ENCODE assay signal across 22 mouse cellular contexts in genomic region chr3:141629431-141629830, GRCm38 (mm10).
DNase-seq lines count a peak whose midpoint lies in the region; ATAC-seq lines count a peak whose summit lies in the region.
"Had no signal": no experiment of that assay in that cellular context is flagged by ENCODE, and none has a peak within 500 bp of the region (broad histone marks: within the 10 kb centered on the region; RNA-seq: fewer than 3 reads in every experiment).

No protein-coding gene starts in this region.

- H3K4me2 ChIP-seq in forebrain, embryonic 14.5 days (ENCODE audit: low read length), result no peak overlapping the region
- H3K4me2 ChIP-seq in forebrain, embryonic 13.5 days, result no peak overlapping the region
- H3K4me2 ChIP-seq in hindbrain, embryonic 12.5 days (replicated peaks), result no peak overlapping the region
- H3K4me2 ChIP-seq: embryonic facial prominence, embryonic 12.5 days; forebrain, embryonic 15.5 days had no signal

- ATAC-seq in forebrain, embryonic 14.5 days, result no peak
- ATAC-seq in forebrain, embryonic 13.5 days, result no peak
- ATAC-seq in hindbrain, embryonic 12.5 days (ENCODE audit: low FRiP score), result no peak
- ATAC-seq: activated CD4-positive, CD25-positive, alpha-beta regulatory T cell, adult 4 months; forebrain, embryonic 15.5 days; forebrain, postnatal 0 days; Patski had no signal

- H3K36me3 ChIP-seq in forebrain, embryonic 14.5 days (ENCODE audit: control insufficient read depth, insufficient read depth, low read length), result no peaks in the 10 kb centered on the region
- H3K36me3 ChIP-seq in forebrain, embryonic 13.5 days (ENCODE audit: poor library complexity, severe bottlenecking), result no peaks in the 10 kb centered on the region
- no peaks in the 10 kb centered on the region for H3K36me3 ChIP-seq in hindbrain, embryonic 12.5 days
- H3K36me3 ChIP-seq: embryonic facial prominence, embryonic 10.5 days; embryonic facial prominence, embryonic 12.5 days; forebrain, embryonic 15.5 days had no signal

- 9% methylated on average over 1 of the region's 1 CpGs for WGBS in forebrain, embryonic 14.5 days
- 27% methylated on average over 1 of the region's 1 CpGs for WGBS in forebrain, embryonic 13.5 days
- 25% methylated on average over 1 of the region's 1 CpGs for WGBS in hindbrain, embryonic 12.5 days

- no peaks in the 10 kb centered on the region for H3K27me3 ChIP-seq in forebrain, embryonic 14.5 days (replicated peaks; ENCODE audit: control insufficient read depth, insufficient read depth, low read length)
- no peaks in the 10 kb centered on the region for H3K27me3 ChIP-seq in forebrain, embryonic 13.5 days
- H3K27me3 ChIP-seq in hindbrain, embryonic 12.5 days, result no peaks in the 10 kb centered on the region
- H3K27me3 ChIP-seq: embryonic facial prominence, embryonic 12.5 days; forebrain, embryonic 15.5 days; Patski had no signal

- H3K27ac ChIP-seq in forebrain, embryonic 14.5 days (ENCODE audit: low read depth, low read length), result no peak overlapping the region
- no peak overlapping the region for H3K27ac ChIP-seq in forebrain, embryonic 13.5 days
- no peak overlapping the region for H3K27ac ChIP-seq in hindbrain, embryonic 12.5 days
- H3K27ac ChIP-seq: embryonic facial prominence, embryonic 10.5 days; embryonic facial prominence, embryonic 12.5 days; forebrain, embryonic 15.5 days had no signal

- no peak overlapping the region for H3K9ac ChIP-seq in forebrain, embryonic 14.5 days (ENCODE audit: low read length)
- H3K9ac ChIP-seq in forebrain, embryonic 13.5 days, result no peak overlapping the region
- H3K9ac ChIP-seq in hindbrain, embryonic 12.5 days, result no peak overlapping the region
- H3K9ac ChIP-seq: embryonic facial prominence, embryonic 12.5 days; forebrain, embryonic 15.5 days; forebrain, postnatal 0 days had no signal

- intact Hi-C loops in heart, postnatal 14 days (cut with DNase I), result no loop called here

- DNase-seq in forebrain, embryonic 14.5 days (ENCODE audit: low spot score), result peak; percentile 11
- peak; percentile 51 for DNase-seq in Muller cell, postnatal 12 days (ENCODE audit: inconsistent ontology term)
- peak; percentile 15 for DNase-seq in embryo, embryonic 10.5 days (ENCODE audit: low spot score)
- DNase-seq in retina, embryonic 14.5 days (ENCODE audit: low spot score), result peak; percentile 75
- DNase-seq in frontal cortex, postnatal 36 days (ENCODE audit: low spot score in 2 of 2), result no peak
- no peak for DNase-seq in heart, postnatal 14 days
- DNase-seq: adrenal gland, adult 8-10 months; adrenal gland, postnatal 14 days; adrenal gland, postnatal 36 days; cerebellum, adult 11-12 months; cerebellum, adult 2 months; cerebellum, adult 9-10 months; cerebellum, postnatal 10 days; cerebellum, postnatal 25 days; forebrain, postnatal 0 days had no signal

- H3K4me3 ChIP-seq in forebrain, embryonic 14.5 days (ENCODE audit: low read depth, low read length), result no peak overlapping the region
- H3K4me3 ChIP-seq in forebrain, embryonic 13.5 days, result no peak overlapping the region
- H3K4me3 ChIP-seq in hindbrain, embryonic 12.5 days, result no peak overlapping the region
- H3K4me3 ChIP-seq: embryonic facial prominence, embryonic 10.5 days; embryonic facial prominence, embryonic 12.5 days; forebrain, embryonic 15.5 days had no signal

- H3K9me3 ChIP-seq in forebrain, embryonic 14.5 days (replicated peaks; ENCODE audit: control insufficient read depth, low read length), result no peaks in the 10 kb centered on the region
- no peaks in the 10 kb centered on the region for H3K9me3 ChIP-seq in forebrain, embryonic 13.5 days (replicated peaks)
- no peaks in the 10 kb centered on the region for H3K9me3 ChIP-seq in hindbrain, embryonic 12.5 days (replicated peaks)
- H3K9me3 ChIP-seq: embryonic facial prominence, embryonic 10.5 days; embryonic facial prominence, embryonic 12.5 days; forebrain, embryonic 15.5 days had no signal

- no peaks in the 10 kb centered on the region for H3K4me1 ChIP-seq in forebrain, embryonic 14.5 days (ENCODE audit: control insufficient read depth, insufficient read depth, low read length)
- H3K4me1 ChIP-seq in forebrain, embryonic 13.5 days, result no peaks in the 10 kb centered on the region
- H3K4me1 ChIP-seq in hindbrain, embryonic 12.5 days, result no peaks in the 10 kb centered on the region
- H3K4me1 ChIP-seq: embryonic facial prominence, embryonic 10.5 days; embryonic facial prominence, embryonic 12.5 days; forebrain, embryonic 15.5 days had no signal

Comparison
In these comparisons a context has a peak if more than half of its experiments do, and no peak if none do; other contexts are left out.
1. DNase-seq: peak in forebrain, embryonic 14.5 days (single experiment), Muller cell, postnatal 12 days (single experiment), embryo, embryonic 10.5 days (single experiment) and retina, embryonic 14.5 days (single experiment); none in frontal cortex, postnatal 36 days (0 of 2) and heart, postnatal 14 days (0 of 2).